Mouse (Mus musculus): ENCODE data around the gene Cenpv. TPM values are rescaled to one million over a fixed set of nuclear protein-coding genes. Genes with fewer than 3 reads are reported as not detected.

Cenpv gene
- total RNA-seq (2014; rRNA removed) (20.5 and 26.6 TPM in 2 replicates), polyA plus RNA-seq (2012; rRNA removed) (31.6 and 32.6 TPM in 2 replicates)

DNA sequence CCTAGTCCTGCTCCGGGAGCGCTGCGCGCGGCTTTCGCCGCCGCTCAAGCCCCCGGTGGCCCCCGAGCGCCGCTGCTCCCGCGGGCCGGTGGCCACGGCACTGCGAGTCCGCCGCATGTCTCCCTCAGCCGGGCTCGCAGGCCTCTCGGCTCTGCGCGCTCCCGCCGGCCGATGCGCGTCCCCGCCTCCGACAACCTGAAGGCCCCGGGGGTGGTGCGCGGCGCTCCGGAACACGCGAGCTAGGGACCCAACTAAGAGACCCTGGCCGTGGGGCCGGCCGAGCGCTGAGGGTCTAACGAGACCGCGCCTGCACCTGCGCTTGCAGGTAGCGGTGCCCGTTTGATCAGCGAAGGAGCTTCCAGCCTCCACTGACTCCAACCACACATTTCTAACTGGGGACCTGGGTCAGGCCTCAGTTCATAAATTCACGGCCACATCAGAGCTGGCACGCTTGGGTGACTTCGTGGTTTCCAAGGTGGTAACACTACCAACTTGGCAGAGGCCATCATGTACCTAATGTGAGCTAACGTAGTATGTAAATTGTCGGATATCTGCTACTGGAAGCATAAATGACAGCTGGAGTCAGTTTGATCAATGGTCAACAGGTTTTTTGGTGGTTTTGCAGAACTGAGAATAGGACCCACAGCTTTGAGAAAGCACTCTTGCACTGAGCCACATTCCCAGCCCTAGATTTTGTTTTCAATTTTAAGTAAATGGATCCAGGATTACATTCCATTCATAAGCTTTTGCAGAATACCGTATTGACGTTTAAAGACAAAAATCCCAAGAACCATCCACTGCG is at the start of gene Cenpv:
TSS of gene Cenpv (minus strand) at position 173 of the 802 bp plus-strand sequence.
- H3K4me3 ChIP-seq (ENCODE audit: insufficient read depth, low read depth, low read length): peak within 1 kb of the TSS; percentile 92
- H3K27me3 ChIP-seq (ENCODE audit: control insufficient read depth, insufficient read depth, low read length): no peaks in the 10 kb centered on the region
- peaks cover 2% of the 10 kb centered on the region; the same call in 1 of the 2 replicates for H3K4me1 ChIP-seq (ENCODE audit: control insufficient read depth, insufficient read depth, low read length)
- H3K79me2 ChIP-seq (ENCODE audit: control insufficient read depth, insufficient read depth, low read length): no peaks in the 10 kb centered on the region; the same call in 1 of the 2 replicates
- H3K36me3 ChIP-seq (ENCODE audit: control insufficient read depth, insufficient read depth, low read length): peaks cover 3% of the 10 kb centered on the region; the same call in 1 of the 2 replicates
- DNase-seq (ENCODE audit: extremely low read depth, low read depth, low spot score): peak; percentile 77
- H3K27ac ChIP-seq (replicated peaks; ENCODE audit: insufficient read depth, low read depth, low read length): peak within 1 kb of the TSS; percentile 90
- peak within 1 kb of the TSS; percentile 94 for H3K9ac ChIP-seq (ENCODE audit: low read depth, low read length)
- TF ChIP-seq CTCF (IDR thresholded peaks at IDR 0.05; ENCODE audit: low read depth, low read length) (no peak), POLR2A (IDR thresholded peaks at IDR 0.05; ENCODE audit: extremely low read depth, insufficient read depth, low read length) (0 out of 2 replicates have a peak, but pooled peaks have one; percentile 48)
- 7% methylated on average over 56 of the region's 57 CpGs for WGBS

- WGBS: 85% methylated on average over 5 of the region's 5 CpGs
- Histone ChIP-seq H3K4me3 (ENCODE audit: insufficient read depth, low read depth, low read length) (no peak overlapping the region), H3K9ac (ENCODE audit: low read depth, low read length) (no peak overlapping the region), H3K79me2 (ENCODE audit: control insufficient read depth, insufficient read depth, low read length) (no peaks in the 10 kb centered on the region), H3K4me1 (ENCODE audit: control insufficient read depth, insufficient read depth, low read length) (peaks cover 2% of the 10 kb centered on the region; the same call in 1 of the 2 replicates), H3K36me3 (ENCODE audit: control insufficient read depth, insufficient read depth, low read length) (no peaks in the 10 kb centered on the region), H3K27me3 (ENCODE audit: control insufficient read depth, insufficient read depth, low read length) (no peaks in the 10 kb centered on the region), H3K27ac (replicated peaks; ENCODE audit: insufficient read depth, low read depth, low read length) (no peak overlapping the region)
- TF ChIP-seq CTCF (IDR thresholded peaks at IDR 0.05; ENCODE audit: low read depth, low read length) (no peak), POLR2A (IDR thresholded peaks at IDR 0.05; ENCODE audit: extremely low read depth, insufficient read depth, low read length) (no peak)
- DNase-seq (ENCODE audit: extremely low read depth, low read depth, low spot score): no peak
These were observed 48.0 kb upstream of the Cenpv start for GRCm38 (mm10) chr11:62587034-62587433.

DNA sequence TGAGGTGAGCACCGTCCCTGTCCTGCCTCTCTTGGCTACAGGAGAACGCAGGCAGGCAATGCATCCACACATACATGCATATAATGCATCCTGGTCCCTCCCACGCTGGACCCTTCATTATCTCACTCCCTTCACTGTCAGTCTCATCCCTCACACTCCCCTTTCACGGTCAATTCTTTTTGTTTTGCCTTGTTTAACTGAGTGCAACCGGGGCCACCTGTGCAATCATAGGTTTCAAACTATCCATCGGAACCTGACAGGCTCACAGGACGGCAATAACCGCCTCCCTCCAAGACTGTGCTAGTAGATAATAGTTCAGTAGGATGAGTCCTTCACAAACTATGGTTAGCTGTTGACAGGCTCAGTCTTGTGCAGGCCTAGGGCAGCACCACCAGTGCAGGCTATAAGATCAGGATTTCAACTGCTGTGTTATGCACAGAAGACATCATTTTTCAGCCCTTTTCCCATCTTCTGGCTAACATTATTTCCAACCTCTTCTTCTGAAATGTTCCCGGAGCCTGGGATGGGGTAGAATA is 45.7 kb upstream of the Cenpv start:
- no peak overlapping the region for H3K27ac ChIP-seq (replicated peaks; ENCODE audit: insufficient read depth, low read depth, low read length)
- WGBS: 85% methylated on average over 9 of the region's 9 CpGs

DNA sequence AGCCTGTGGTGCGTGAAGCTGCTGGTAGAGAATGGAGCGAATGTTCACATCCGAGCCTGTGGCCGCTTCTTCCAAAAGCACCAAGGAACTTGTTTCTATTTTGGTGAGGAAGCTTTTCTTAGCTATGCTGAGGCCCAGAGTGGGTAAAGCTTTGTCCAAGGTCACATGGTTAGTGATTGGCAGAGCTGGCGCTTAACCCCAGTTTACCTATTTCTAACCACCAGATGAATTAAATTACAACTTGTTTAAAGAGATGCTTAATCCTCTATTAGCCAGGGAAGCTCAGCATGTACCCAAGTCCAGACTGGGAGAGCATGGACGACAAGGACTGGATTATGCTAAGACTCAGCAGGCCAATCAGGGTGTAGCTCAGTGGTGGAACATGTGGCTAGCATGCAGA is 44.0 kb upstream of the Cenpv start:
- Histone ChIP-seq H3K4me3 (ENCODE audit: insufficient read depth, low read depth, low read length) (no peak overlapping the region), H3K27me3 (ENCODE audit: control insufficient read depth, insufficient read depth, low read length) (no peaks in the 10 kb centered on the region), H3K4me1 (ENCODE audit: control insufficient read depth, insufficient read depth, low read length) (no peaks in the 10 kb centered on the region), H3K79me2 (ENCODE audit: control insufficient read depth, insufficient read depth, low read length) (no peaks in the 10 kb centered on the region), H3K27ac (replicated peaks; ENCODE audit: insufficient read depth, low read depth, low read length) (no peak overlapping the region), H3K9ac (ENCODE audit: low read depth, low read length) (no peak overlapping the region), H3K36me3 (ENCODE audit: control insufficient read depth, insufficient read depth, low read length) (no peaks in the 10 kb centered on the region)
- no peak for DNase-seq (ENCODE audit: extremely low read depth, low read depth, low spot score)
- TF ChIP-seq POLR2A (IDR thresholded peaks at IDR 0.05; ENCODE audit: extremely low read depth, insufficient read depth, low read length) (no peak), CTCF (IDR thresholded peaks at IDR 0.05; ENCODE audit: low read depth, low read length) (no peak)
- 84% methylated on average over 6 of the region's 6 CpGs for WGBS

More for the DNA sequence above, 45.7 kb upstream of the Cenpv start:
- Histone ChIP-seq H3K27me3 (ENCODE audit: control insufficient read depth, insufficient read depth, low read length) (no peaks in the 10 kb centered on the region), H3K79me2 (ENCODE audit: control insufficient read depth, insufficient read depth, low read length) (no peaks in the 10 kb centered on the region), H3K36me3 (ENCODE audit: control insufficient read depth, insufficient read depth, low read length) (no peaks in the 10 kb centered on the region), H3K4me3 (ENCODE audit: insufficient read depth, low read depth, low read length) (no peak overlapping the region), H3K4me1 (ENCODE audit: control insufficient read depth, insufficient read depth, low read length) (no peaks in the 10 kb centered on the region), H3K9ac (ENCODE audit: low read depth, low read length) (no peak overlapping the region)
- TF ChIP-seq CTCF (IDR thresholded peaks at IDR 0.05; ENCODE audit: low read depth, low read length) (no peak), POLR2A (IDR thresholded peaks at IDR 0.05; ENCODE audit: extremely low read depth, insufficient read depth, low read length) (no peak)
- no peak for DNase-seq (ENCODE audit: extremely low read depth, low read depth, low spot score)

GRCm38 (mm10) chr11:62576530-62577152 is 37.6 kb upstream of the Cenpv start:
- 0 out of 2 replicates have a peak overlapping the region, but pooled peaks have one; percentile 13 for H3K27ac ChIP-seq (replicated peaks; ENCODE audit: insufficient read depth, low read depth, low read length)
- H3K4me1 ChIP-seq (ENCODE audit: control insufficient read depth, insufficient read depth, low read length): no peaks in the 10 kb centered on the region
- H3K79me2 ChIP-seq (ENCODE audit: control insufficient read depth, insufficient read depth, low read length): no peaks in the 10 kb centered on the region
- DNase-seq (ENCODE audit: extremely low read depth, low read depth, low spot score): peak; percentile 29
- peak overlapping the region; percentile 47; the same call in 1 of the 2 replicates for H3K9ac ChIP-seq (ENCODE audit: low read depth, low read length)
- no peak overlapping the region for H3K4me3 ChIP-seq (ENCODE audit: insufficient read depth, low read depth, low read length)
- WGBS: 63% methylated on average over 16 of the region's 16 CpGs
- H3K27me3 ChIP-seq (ENCODE audit: control insufficient read depth, insufficient read depth, low read length): no peaks in the 10 kb centered on the region
- TF ChIP-seq POLR2A (IDR thresholded peaks at IDR 0.05; ENCODE audit: extremely low read depth, insufficient read depth, low read length) (no peak), CTCF (IDR thresholded peaks at IDR 0.05; ENCODE audit: low read depth, low read length) (no peak)
- no peaks in the 10 kb centered on the region for H3K36me3 ChIP-seq (ENCODE audit: control insufficient read depth, insufficient read depth, low read length)

Data from liver, adult 2 months (tissue).